Mouse (Mus musculus): ENCODE data around the gene Mcoln1. TPM values are rescaled to one million over a fixed set of nuclear protein-coding genes. Genes with fewer than 3 reads are reported as not detected.

Mcoln1 gene
- polyA plus RNA-seq, 1 experiment from 2014 or later = 42.3 TPM

GRCm38 (mm10) chr8:3502217-3502616, 2.0 kb downstream of the Mcoln1 start:
- H3K4me1 ChIP-seq (replicated peaks) = peaks cover 12% of the 10 kb centered on the region
- H3K27me3 ChIP-seq = no peaks in the 10 kb centered on the region
- no peak for ATAC-seq (replicated peaks; ENCODE audit: insufficient number of reproducible peaks, insufficient read depth, low FRiP score, low read depth)
- H3K4me2 ChIP-seq = no peak overlapping the region
- H3K9ac ChIP-seq = no peak overlapping the region
- no peak overlapping the region for H3K27ac ChIP-seq
- H3K36me3 ChIP-seq = peaks cover 18% of the 10 kb centered on the region
- WGBS = 72% methylated on average over 4 of the region's 4 CpGs
- no peak overlapping the region for H3K4me3 ChIP-seq
- no peaks in the 10 kb centered on the region for H3K9me3 ChIP-seq (replicated peaks)

- no peaks in the 10 kb centered on the region for H3K4me1 ChIP-seq (replicated peaks)
- no peak for ATAC-seq (replicated peaks; ENCODE audit: insufficient number of reproducible peaks, insufficient read depth, low FRiP score, low read depth)
- H3K27me3 ChIP-seq = no peaks in the 10 kb centered on the region
- WGBS = 78% methylated on average over 6 of the region's 6 CpGs
- no peak overlapping the region for H3K9ac ChIP-seq
- no peaks in the 10 kb centered on the region for H3K9me3 ChIP-seq (replicated peaks)
- H3K36me3 ChIP-seq = peaks cover 57% of the 10 kb centered on the region
- H3K27ac ChIP-seq = no peak overlapping the region
- no peak overlapping the region for H3K4me2 ChIP-seq
- no peak overlapping the region for H3K4me3 ChIP-seq
Measured at GRCm38 (mm10) chr8:3507979-3508754, 7.9 kb downstream of the Mcoln1 start.

GRCm38 (mm10) chr8:3514681-3515247, 14.5 kb downstream of the Mcoln1 start:
- Histone ChIP-seq H3K4me1 (replicated peaks) (peaks cover 15% of the 10 kb centered on the region), H3K4me2 (peak overlapping the region; percentile 98), H3K27me3 (no peaks in the 10 kb centered on the region), H3K36me3 (peaks cover 22% of the 10 kb centered on the region; the same call in 1 of the 2 replicates), H3K9me3 (replicated peaks) (no peaks in the 10 kb centered on the region), H3K27ac (0 out of 2 replicates have a peak overlapping the region, but pooled peaks have one; percentile 11), H3K9ac (peak overlapping the region; percentile 34), H3K4me3 (peak overlapping the region; percentile 65)
- 34% methylated on average over 13 of the region's 13 CpGs for WGBS
- no peak for ATAC-seq (replicated peaks; ENCODE audit: insufficient number of reproducible peaks, insufficient read depth, low FRiP score, low read depth)

GRCm38 (mm10) chr8:3515260-3515671, 15.0 kb downstream of the Mcoln1 start, which contains the start of gene Pnpla6:
Gene Pnpla6, plus strand, starts transcription at chr8:3515384.
- Histone ChIP-seq H3K4me3 (peak within 1 kb of the TSS; percentile 65), H3K36me3 (peaks cover 22% of the 10 kb centered on the region; the same call in 1 of the 2 replicates), H3K4me2 (peak within 1 kb of the TSS; percentile 98), H3K27me3 (no peaks in the 10 kb centered on the region), H3K9me3 (replicated peaks) (no peaks in the 10 kb centered on the region), H3K9ac (peak within 1 kb of the TSS; percentile 64), H3K27ac (peak within 1 kb of the TSS; percentile 77), H3K4me1 (replicated peaks) (peaks cover 15% of the 10 kb centered on the region)
- under 1% methylated on average over 25 of the region's 25 CpGs for WGBS
- ATAC-seq (replicated peaks; ENCODE audit: insufficient number of reproducible peaks, insufficient read depth, low FRiP score, low read depth) = peak; percentile 64

GRCm38 (mm10) chr8:3515771-3516417, 15.6 kb downstream of the Mcoln1 start:
- peak; percentile 28 for ATAC-seq (replicated peaks; ENCODE audit: insufficient number of reproducible peaks, insufficient read depth, low FRiP score, low read depth)
- Histone ChIP-seq H3K9ac (peak overlapping the region; percentile 64), H3K4me1 (replicated peaks) (peaks cover 15% of the 10 kb centered on the region), H3K27ac (peak overlapping the region; percentile 77), H3K4me3 (peak overlapping the region; percentile 65), H3K9me3 (replicated peaks) (no peaks in the 10 kb centered on the region), H3K4me2 (peak overlapping the region; percentile 98), H3K27me3 (no peaks in the 10 kb centered on the region), H3K36me3 (peaks cover 19% of the 10 kb centered on the region; the same call in 1 of the 2 replicates)
- WGBS = under 1% methylated on average over 25 of the region's 25 CpGs

GRCm38 (mm10) chr8:3516450-3517116, 16.3 kb downstream of the Mcoln1 start:
- H3K4me1 ChIP-seq (replicated peaks) = peaks cover 15% of the 10 kb centered on the region
- H3K27ac ChIP-seq = peak overlapping the region; percentile 77
- 1% methylated on average over 36 of the region's 36 CpGs for WGBS
- no peaks in the 10 kb centered on the region for H3K9me3 ChIP-seq (replicated peaks)
- ATAC-seq (replicated peaks; ENCODE audit: insufficient number of reproducible peaks, insufficient read depth, low FRiP score, low read depth) = peak; percentile 81
- H3K4me3 ChIP-seq = peak overlapping the region; percentile 65
- peak overlapping the region; percentile 98 for H3K4me2 ChIP-seq
- peak overlapping the region; percentile 64 for H3K9ac ChIP-seq
- no peaks in the 10 kb centered on the region for H3K27me3 ChIP-seq
- peaks cover 12% of the 10 kb centered on the region; the same call in 1 of the 2 replicates for H3K36me3 ChIP-seq

- Histone ChIP-seq H3K9ac (peak overlapping the region; percentile 64), H3K36me3 (peaks cover 11% of the 10 kb centered on the region; the same call in 1 of the 2 replicates), H3K27ac (peak overlapping the region; percentile 39), H3K4me1 (replicated peaks) (peaks cover 15% of the 10 kb centered on the region), H3K4me3 (peak overlapping the region; percentile 65), H3K27me3 (no peaks in the 10 kb centered on the region), H3K4me2 (peak overlapping the region; percentile 98), H3K9me3 (replicated peaks) (no peaks in the 10 kb centered on the region)
- no peak; the same call in 1 of the 2 replicates for ATAC-seq (replicated peaks; ENCODE audit: insufficient number of reproducible peaks, insufficient read depth, low FRiP score, low read depth)
- 4% methylated on average over 16 of the region's 16 CpGs for WGBS
Measured at GRCm38 (mm10) chr8:3517117-3517495, 16.8 kb downstream of the Mcoln1 start.

- 88% methylated on average over 13 of the region's 13 CpGs for WGBS
- Histone ChIP-seq H3K4me2 (no peak overlapping the region), H3K4me3 (no peak overlapping the region), H3K27me3 (no peaks in the 10 kb centered on the region), H3K9ac (no peak overlapping the region), H3K36me3 (peaks cover 25% of the 10 kb centered on the region), H3K4me1 (replicated peaks) (peaks cover 2% of the 10 kb centered on the region; the same call in 1 of the 2 replicates), H3K9me3 (replicated peaks) (no peaks in the 10 kb centered on the region), H3K27ac (no peak overlapping the region)
- ATAC-seq (replicated peaks; ENCODE audit: insufficient number of reproducible peaks, insufficient read depth, low FRiP score, low read depth) = no peak
Measured at GRCm38 (mm10) chr8:3522007-3522697, 21.9 kb downstream of the Mcoln1 start.

GRCm38 (mm10) chr8:3530816-3531215, 30.6 kb downstream of the Mcoln1 start:
- Histone ChIP-seq H3K36me3 (peaks cover 28% of the 10 kb centered on the region), H3K4me2 (no peak overlapping the region), H3K27me3 (no peaks in the 10 kb centered on the region), H3K9me3 (replicated peaks) (no peaks in the 10 kb centered on the region), H3K27ac (no peak overlapping the region), H3K4me3 (no peak overlapping the region), H3K4me1 (replicated peaks) (no peaks in the 10 kb centered on the region), H3K9ac (no peak overlapping the region)
- no peak for ATAC-seq (replicated peaks; ENCODE audit: insufficient number of reproducible peaks, insufficient read depth, low FRiP score, low read depth)
- WGBS = 80% methylated on average over 5 of the region's 5 CpGs

- Histone ChIP-seq H3K27me3 (no peaks in the 10 kb centered on the region), H3K4me3 (no peak overlapping the region), H3K9me3 (replicated peaks) (no peaks in the 10 kb centered on the region), H3K4me1 (replicated peaks) (no peaks in the 10 kb centered on the region), H3K4me2 (no peak overlapping the region), H3K27ac (no peak overlapping the region), H3K9ac (no peak overlapping the region), H3K36me3 (peaks cover 30% of the 10 kb centered on the region)
- WGBS = 94% methylated on average over 18 of the region's 18 CpGs
- no peak for ATAC-seq (replicated peaks; ENCODE audit: insufficient number of reproducible peaks, insufficient read depth, low FRiP score, low read depth)
Measured at GRCm38 (mm10) chr8:3531936-3532335, 31.7 kb downstream of the Mcoln1 start.

Data from heart, embryonic 15.5 days (tissue).